Mouse (Mus musculus) stomach, postnatal 0 days (tissue): ENCODE results near the gene Acsl6. TPM values are rescaled to one million over a fixed set of nuclear protein-coding genes. Genes with fewer than 3 reads are reported as not detected.
"Not testable (repeated sequence)": the region's sequence is repeated elsewhere in the genome, so short reads cannot be mapped to it uniquely, and the experiment has no call there.

ENCODE experiments used
- ATAC-seq: fragments of 200-750 bp; cut with Nextera tagmentation; 2 replicates; pipeline ENCODE4 v1.8.0; 2017; ENCODE audit not compliant: low FRiP score, low TSS enrichment
- DNase-seq: peaks from one replicate; pipeline ENCODE4 v3.0.0-alpha.2; 2016; ENCODE audit warnings: low spot score
- H3K27ac ChIP-seq: fragments of 300-500 bp; sonication (generic); replicated peaks from 2 replicates; pipeline ENCODE4 v1.5.1; 2014; ENCODE audit warnings: mild to moderate bottlenecking, control low read depth
- H3K27me3 ChIP-seq: fragments of 300-500 bp; sonication (generic); 2 replicates; pipeline ENCODE4 v1.6.1; 2014; ENCODE audit warnings: low read length; ENCODE audit not compliant: control insufficient read depth, insufficient read depth
- H3K36me3 ChIP-seq: fragments of 300-500 bp; sonication (generic); 2 replicates; pipeline ENCODE4 v1.6.1; 2014; ENCODE audit warnings: low read length, mixed read lengths; ENCODE audit not compliant: control insufficient read depth, insufficient read depth
- H3K4me1 ChIP-seq: fragments of 300-500 bp; sonication (generic); replicated peaks from 2 replicates; pipeline ENCODE4 v1.6.1; 2014; ENCODE audit warnings: antibody characterized with exemption; ENCODE audit not compliant: control insufficient read depth, insufficient read depth
- H3K4me2 ChIP-seq: fragments of 300-500 bp; sonication (generic); replicated peaks from 2 replicates; pipeline ENCODE4 v1.6.1; 2014; ENCODE audit warnings: low read depth, mild to moderate bottlenecking, control low read depth, moderate library complexity
- H3K4me3 ChIP-seq: fragments of 300-500 bp; sonication (generic); 2 replicates; pipeline ENCODE4 v1.5.1; 2014; ENCODE audit warnings: low read depth, low read length, control low read depth
- H3K9ac ChIP-seq: fragments of 300-500 bp; sonication (generic); 2 replicates; pipeline ENCODE4 v1.6.1; 2014; ENCODE audit warnings: mild to moderate bottlenecking, low read length, control low read depth, mixed read lengths
- H3K9me3 ChIP-seq: fragments of 300-500 bp; sonication (generic); 2 replicates; pipeline ENCODE4 v1.6.1; 2016; ENCODE audit warnings: low read length; ENCODE audit not compliant: control insufficient read depth
- CTCF ChIP-seq: IDR thresholded peaks from 2 replicates; pipeline ENCODE4 v1.5.1; 2016; ENCODE audit warnings: antibody characterized with exemption, low read depth, mild to moderate bottlenecking, moderate library complexity
- EP300 ChIP-seq: optimal IDR thresholded peaks from 2 replicates; pipeline ENCODE3; 2016; ENCODE audit warnings: antibody characterized with exemption
- WGBS: fragments of 180-500 bp; shearing (Covaris S2); extraction: QIAGEN DNeasy Blood & Tissue Kit; methylation state at CpG from one replicate; pipeline ENCODE4 v1.1.7; 2014; 5-methylcytosine and 5-hydroxymethylcytosine counted together
- polyA plus RNA-seq: library from polyadenylated mRNA; unstranded; fragments of >200 nt; fragmentation: Nextera tagmentation; extraction: Ambion mirVana; gene quantifications from 2 replicates; pipeline ENCODE4 v1.2.1, GENCODE M21; 2015

The Acsl6 gene
- polyA plus RNA-seq, 1 experiment from 2014 or later, result 1.3 TPM

DNA sequence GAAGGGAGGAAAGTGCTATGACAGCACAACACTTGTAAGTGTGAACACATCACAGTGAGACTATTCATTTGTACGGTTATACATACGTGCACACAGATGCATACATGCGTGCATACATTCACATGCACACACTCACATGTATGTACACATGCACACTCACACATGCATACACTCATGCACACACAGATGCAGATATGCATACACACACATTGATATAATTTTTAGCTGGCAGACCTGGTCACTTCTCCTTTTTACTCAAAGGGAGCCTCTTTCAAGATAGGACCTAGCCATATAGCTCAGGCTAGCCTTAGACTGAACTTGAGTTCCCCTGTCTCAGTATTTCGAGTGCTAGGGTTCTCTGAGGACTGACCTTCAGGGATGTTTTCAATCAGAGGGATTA is 87.7 kb downstream of the Acsl6 start:
- no peak overlapping the region for H3K4me3 ChIP-seq
- H3K4me2 ChIP-seq, result no peak overlapping the region
- 82% methylated on average over 4 of the region's 4 CpGs for WGBS
- H3K9me3 ChIP-seq, result no peaks in the 10 kb centered on the region
- no peaks in the 10 kb centered on the region for H3K27me3 ChIP-seq
- no peaks in the 10 kb centered on the region for H3K36me3 ChIP-seq
- ATAC-seq, result no peak
- no peak overlapping the region for H3K9ac ChIP-seq
- DNase-seq, result no peak
- H3K27ac ChIP-seq, result no peak overlapping the region
- H3K4me1 ChIP-seq, result no peaks in the 10 kb centered on the region
- no peak for TF ChIP-seq CTCF
- no peak for TF ChIP-seq EP300

DNA sequence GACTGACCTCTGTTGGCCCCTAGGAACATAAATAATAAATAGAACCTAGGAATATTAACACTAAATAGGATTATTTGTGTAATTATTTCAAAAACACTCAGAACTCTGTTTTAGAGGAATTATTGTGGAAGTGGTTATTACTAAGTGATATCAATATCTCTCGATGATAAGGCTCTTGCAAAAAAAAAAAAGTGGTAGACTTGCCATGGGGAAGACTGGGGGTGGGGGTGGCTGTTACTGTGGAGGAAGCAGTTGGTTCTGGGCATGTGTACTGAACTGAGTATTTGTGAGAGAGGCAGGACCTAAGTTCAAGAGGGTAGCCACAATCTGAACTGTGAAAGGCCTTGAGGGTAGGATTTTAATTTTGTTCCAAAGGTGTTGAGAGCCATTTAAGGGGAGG is 93.1 kb downstream of the Acsl6 start:
- Histone ChIP-seq H3K4me1 (no peaks in the 10 kb centered on the region), H3K27ac (no peak overlapping the region), H3K4me3 (no peak overlapping the region), H3K9ac (no peak overlapping the region), H3K36me3 (no peaks in the 10 kb centered on the region), H3K4me2 (no peak overlapping the region), H3K27me3 (no peaks in the 10 kb centered on the region), H3K9me3 (no peaks in the 10 kb centered on the region)
- WGBS, result 60% methylated on average over 1 of the region's 1 CpGs
- no peak for DNase-seq
- TF ChIP-seq CTCF (no peak), EP300 (no peak)
- no peak for ATAC-seq

DNA sequence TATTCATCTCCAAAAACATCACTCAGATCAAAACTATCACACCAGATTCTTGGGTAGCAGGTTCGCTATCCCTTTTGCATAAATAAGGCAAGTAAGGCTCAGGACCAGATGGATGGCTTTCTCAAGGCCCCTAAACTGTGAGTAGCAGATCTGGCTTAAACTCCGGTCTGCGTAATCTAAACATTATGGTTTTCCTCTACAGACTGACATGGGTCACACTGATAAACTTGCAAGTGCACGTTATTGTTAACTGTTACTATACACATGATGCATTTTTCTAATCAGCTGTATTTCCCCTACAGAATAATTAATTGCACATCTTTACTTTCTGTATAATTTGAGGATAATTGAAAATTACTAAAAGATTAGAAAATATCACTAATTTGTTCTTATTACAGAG is 94.5 kb downstream of the Acsl6 start:
- H3K4me2 ChIP-seq, result no peak overlapping the region
- no peak overlapping the region for H3K9ac ChIP-seq
- TF ChIP-seq CTCF (no peak), EP300 (no peak)
- H3K27ac ChIP-seq, result no peak overlapping the region
- WGBS, result 39% methylated on average over 4 of the region's 4 CpGs
- ATAC-seq (no peak), DNase-seq (no peak)
- H3K4me1 ChIP-seq, result no peaks in the 10 kb centered on the region
- H3K27me3 ChIP-seq, result no peaks in the 10 kb centered on the region
- no peak overlapping the region for H3K4me3 ChIP-seq
- H3K9me3 ChIP-seq, result no peaks in the 10 kb centered on the region
- H3K36me3 ChIP-seq, result no peaks in the 10 kb centered on the region

DNA sequence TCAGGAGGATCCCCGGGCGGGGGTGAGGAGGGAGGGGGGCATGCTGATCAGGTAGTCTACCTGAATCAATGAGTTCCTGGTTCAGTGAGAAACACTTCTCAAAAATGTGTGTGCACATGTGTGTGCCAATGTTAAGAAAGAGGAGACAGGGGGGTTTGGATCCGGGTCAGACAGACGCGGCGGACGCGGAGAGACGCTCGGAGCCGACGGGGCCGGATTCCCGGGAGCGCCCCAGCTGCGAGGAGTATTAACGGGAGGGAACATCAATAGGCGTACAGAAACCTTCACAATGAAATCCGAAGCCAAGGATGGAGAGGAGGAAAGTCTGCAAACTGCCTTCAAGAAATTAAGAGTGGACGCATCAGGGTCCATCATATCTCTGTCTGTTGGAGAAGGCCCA is 97.2 kb downstream of the Acsl6 start:
- not testable (repeated sequence) for H3K27me3 ChIP-seq, H3K9ac ChIP-seq, H3K36me3 ChIP-seq, ATAC-seq, H3K9me3 ChIP-seq, H3K27ac ChIP-seq, DNase-seq, H3K4me1 ChIP-seq, H3K4me3 ChIP-seq, H3K4me2 ChIP-seq
- 91% methylated on average over 20 of the region's 20 CpGs for WGBS

DNA sequence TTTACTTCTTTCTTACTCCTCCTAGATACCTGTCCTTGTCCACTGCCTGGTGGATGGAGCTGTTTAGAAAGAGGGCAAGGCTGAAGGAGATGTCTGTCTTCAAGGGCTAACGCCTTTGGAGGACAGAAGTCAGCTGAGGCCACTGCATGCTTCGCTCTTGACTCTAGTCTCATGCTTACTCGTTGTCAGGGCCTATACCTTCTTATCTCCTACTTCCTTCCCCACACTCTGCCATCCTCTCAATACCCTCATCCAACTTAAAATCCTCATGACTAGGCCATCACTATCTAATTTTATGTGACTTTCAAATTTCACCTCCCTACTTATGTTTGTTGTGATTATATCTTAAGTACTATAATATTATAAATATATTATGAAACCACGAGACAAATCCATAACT is 101.3 kb downstream of the Acsl6 start:
- H3K4me3 ChIP-seq, result no peak overlapping the region
- no peak overlapping the region for H3K4me2 ChIP-seq
- no peaks in the 10 kb centered on the region for H3K4me1 ChIP-seq
- H3K27me3 ChIP-seq, result no peaks in the 10 kb centered on the region
- 72% methylated on average over 4 of the region's 4 CpGs for WGBS
- no peaks in the 10 kb centered on the region for H3K36me3 ChIP-seq
- TF ChIP-seq CTCF (no peak), EP300 (no peak)
- H3K9me3 ChIP-seq, result no peaks in the 10 kb centered on the region
- ATAC-seq, result no peak
- H3K9ac ChIP-seq, result no peak overlapping the region
- no peak overlapping the region for H3K27ac ChIP-seq
- no peak for DNase-seq

DNA sequence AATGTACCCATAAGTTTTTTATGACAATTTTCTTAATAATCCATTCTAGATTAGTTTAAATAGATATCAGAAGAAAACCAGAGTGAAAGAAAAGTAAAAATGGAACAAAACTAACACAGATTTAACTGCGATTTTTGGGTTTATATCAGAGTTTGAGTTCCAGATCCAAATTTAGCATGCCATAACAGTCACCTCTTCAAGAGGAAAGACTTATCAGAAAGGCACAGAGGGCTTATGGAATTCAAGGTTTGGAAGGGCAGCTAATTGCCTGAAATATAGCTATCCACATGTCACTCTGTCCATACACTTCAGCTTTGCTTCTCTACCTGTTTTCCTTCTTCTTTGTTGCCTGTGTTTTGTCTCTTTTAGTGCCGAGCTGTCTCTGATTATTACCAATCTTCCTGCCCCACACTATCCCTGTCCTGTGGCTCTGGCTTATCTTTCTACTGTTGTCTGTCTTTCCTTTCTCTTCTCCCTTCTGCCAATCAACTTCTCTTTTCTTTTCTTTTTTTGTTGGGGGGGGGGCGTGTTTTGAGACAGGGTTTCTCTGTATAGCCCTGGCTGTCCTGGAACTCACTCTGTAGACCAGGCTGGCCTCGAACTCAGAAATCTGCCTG is 103.4 kb downstream of the Acsl6 start:
- Histone ChIP-seq H3K27me3 (no peaks in the 10 kb centered on the region), H3K27ac (no peak overlapping the region), H3K36me3 (no peaks in the 10 kb centered on the region), H3K9ac (no peak overlapping the region), H3K4me2 (no peak overlapping the region), H3K4me3 (no peak overlapping the region), H3K9me3 (no peaks in the 10 kb centered on the region), H3K4me1 (no peaks in the 10 kb centered on the region)
- 74% methylated on average over 4 of the region's 4 CpGs for WGBS
- ATAC-seq (no peak), DNase-seq (no peak)
- TF ChIP-seq CTCF (no peak), EP300 (no peak)

DNA sequence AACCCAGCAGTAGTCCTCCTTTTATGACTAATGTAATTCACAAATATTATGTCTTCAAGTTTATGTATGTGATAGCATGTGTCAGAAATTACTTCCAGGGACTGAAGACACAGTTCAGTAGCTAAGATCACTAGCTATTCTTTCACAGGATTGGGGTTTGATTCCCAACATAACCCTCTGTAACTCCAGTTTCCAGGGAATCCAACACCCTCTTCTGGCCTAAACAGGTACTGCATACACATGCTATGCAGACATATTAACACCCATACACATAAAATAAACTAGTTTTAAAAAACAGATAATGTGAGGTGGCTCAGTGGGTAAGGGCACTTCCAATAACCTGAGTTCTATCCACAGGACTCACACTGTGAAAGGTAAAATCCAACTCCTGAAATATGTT is 107.0 kb downstream of the Acsl6 start:
- no peak overlapping the region for H3K4me3 ChIP-seq
- no peak overlapping the region for H3K27ac ChIP-seq
- ATAC-seq, result no peak
- no peaks in the 10 kb centered on the region for H3K36me3 ChIP-seq
- no peaks in the 10 kb centered on the region for H3K9me3 ChIP-seq
- no peak for DNase-seq
- no peak overlapping the region for H3K9ac ChIP-seq
- H3K4me1 ChIP-seq, result no peaks in the 10 kb centered on the region
- no peaks in the 10 kb centered on the region for H3K27me3 ChIP-seq
- TF ChIP-seq EP300 (no peak), CTCF (peak; percentile 46)
- H3K4me2 ChIP-seq, result no peak overlapping the region
